Mouse (Mus musculus) stomach, postnatal 0 days (tissue): ENCODE data around the gene Agbl3.

Source experiments
- CTCF ChIP-seq: IDR thresholded peaks from 2 replicates; pipeline ENCODE4 v1.5.1; 2016; ENCODE audit warnings: antibody characterized with exemption, low read depth, mild to moderate bottlenecking, moderate library complexity
- EP300 ChIP-seq: optimal IDR thresholded peaks from 2 replicates; pipeline ENCODE3; 2016; ENCODE audit warnings: antibody characterized with exemption

DNA sequence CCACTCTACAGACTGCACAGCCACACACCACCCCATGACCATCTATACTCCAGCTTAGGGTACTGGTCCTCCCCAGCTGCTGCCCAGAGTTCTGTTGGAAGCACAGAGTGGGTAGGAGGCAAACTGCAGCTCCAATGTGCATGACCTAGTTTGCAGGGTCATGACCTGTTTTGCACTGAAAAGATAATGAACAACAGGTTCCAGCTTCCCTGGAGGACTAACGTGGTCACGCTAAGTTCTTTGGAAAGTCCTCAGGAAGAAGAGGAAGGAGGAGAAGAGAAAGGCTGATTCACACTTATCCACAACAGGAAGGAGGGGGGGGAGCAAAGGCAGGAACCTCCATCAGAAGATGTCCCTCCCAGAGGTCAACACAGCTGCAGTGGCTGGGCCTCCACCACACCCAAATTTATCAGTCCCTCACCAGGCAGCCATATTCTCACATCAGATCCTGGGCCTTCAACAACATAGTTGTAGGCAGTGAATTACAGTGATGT is 126.9 kb downstream of the Agbl3 start:
- TF ChIP-seq EP300 (no peak), CTCF (no peak)
